Mouse (Mus musculus) left cerebral cortex, adult 11 months (tissue): ENCODE measurements at regions not wholly inside any gene's neighbourhood (a gene's known extent, or its start where the extent isn't known, plus 50 kb on each side); places are given as distances from the start of the nearest gene placed in this dataset.
A peak's percentile ranks its signal among the peaks of the same experiment; 100 is the strongest.

Source experiments
- DNase-seq: peaks from one replicate; pipeline ENCODE4 v3.0.0; 2022; ENCODE audit warnings: low spot score

DNA sequence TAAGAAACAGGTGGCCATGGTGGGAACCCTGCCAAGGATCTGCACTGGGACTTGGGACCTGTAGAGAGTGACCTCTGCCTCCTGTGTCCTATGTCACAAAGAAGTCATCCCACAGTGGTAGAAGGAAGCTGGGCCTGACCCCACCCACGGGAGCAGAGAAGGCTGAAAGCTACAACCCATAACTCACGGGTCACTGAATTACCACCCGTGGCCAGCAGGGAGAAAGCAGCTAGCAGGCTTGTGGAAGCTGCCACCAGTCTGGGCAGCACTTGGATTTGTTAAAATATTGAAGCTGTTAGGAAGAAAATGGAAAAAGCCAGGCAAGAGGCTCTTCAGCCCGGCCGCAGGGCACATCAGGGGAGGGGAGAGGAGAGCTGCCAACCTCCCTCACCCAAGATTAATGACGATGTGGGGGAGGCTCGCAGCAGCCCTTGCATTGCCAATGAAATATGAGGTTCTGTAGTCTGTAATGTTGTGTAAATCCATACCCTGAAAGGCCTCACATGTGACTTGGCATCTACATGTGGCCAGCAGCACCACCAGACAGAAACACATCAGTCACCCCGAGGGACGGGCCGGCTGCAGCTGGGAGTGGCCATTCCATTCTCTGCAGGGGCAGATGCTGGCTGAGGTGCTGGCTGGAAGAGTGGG lies 94.5 kb downstream of the Olfm1 start:
- no peak for DNase-seq

- DNase-seq: no peak
These were observed 96.5 kb downstream of the Olfm1 start for GRCm38 (mm10) chr2:28289339-28289738.

GRCm38 (mm10) chr2:28289860-28290471 lies 97.2 kb downstream of the Olfm1 start:
- DNase-seq: no peak

- no peak for DNase-seq
These were observed 101.7 kb downstream of the Olfm1 start for GRCm38 (mm10) chr2:28294509-28294908.

- no peak for DNase-seq
These were observed 103.4 kb downstream of the Olfm1 start for GRCm38 (mm10) chr2:28296183-28296582.

GRCm38 (mm10) chr2:28298738-28299137 lies 105.9 kb downstream of the Olfm1 start:
- no peak for DNase-seq

- no peak for DNase-seq
These were observed 106.6 kb downstream of the Olfm1 start for GRCm38 (mm10) chr2:28299346-28299745.

GRCm38 (mm10) chr2:28301313-28301712 lies 108.5 kb downstream of the Olfm1 start:
- DNase-seq: no peak

- DNase-seq: peak; percentile 64
These were observed 111.1 kb downstream of the Olfm1 start for GRCm38 (mm10) chr2:28303936-28304335.

DNA sequence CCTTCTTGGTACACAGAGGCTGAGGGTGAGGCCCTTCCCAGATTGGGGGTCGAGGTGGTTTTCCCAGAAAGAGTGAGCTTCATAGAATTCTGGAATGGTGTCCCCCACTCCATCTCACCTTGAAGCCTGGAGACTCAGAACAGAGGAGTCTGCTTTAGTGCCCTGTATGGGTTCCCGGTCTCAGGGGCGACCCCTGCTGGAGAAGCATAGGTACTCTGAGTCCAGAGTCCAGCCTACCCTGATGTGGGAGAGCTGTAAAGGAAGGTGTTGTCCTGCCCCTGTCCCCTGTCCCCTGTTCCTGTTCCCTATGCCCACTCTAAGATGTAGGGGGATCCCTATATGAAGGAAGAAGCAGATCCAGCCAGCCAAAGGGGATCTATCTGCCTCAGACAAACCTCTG lies 111.9 kb downstream of the Olfm1 start:
- peak; percentile 40 for DNase-seq

DNA sequence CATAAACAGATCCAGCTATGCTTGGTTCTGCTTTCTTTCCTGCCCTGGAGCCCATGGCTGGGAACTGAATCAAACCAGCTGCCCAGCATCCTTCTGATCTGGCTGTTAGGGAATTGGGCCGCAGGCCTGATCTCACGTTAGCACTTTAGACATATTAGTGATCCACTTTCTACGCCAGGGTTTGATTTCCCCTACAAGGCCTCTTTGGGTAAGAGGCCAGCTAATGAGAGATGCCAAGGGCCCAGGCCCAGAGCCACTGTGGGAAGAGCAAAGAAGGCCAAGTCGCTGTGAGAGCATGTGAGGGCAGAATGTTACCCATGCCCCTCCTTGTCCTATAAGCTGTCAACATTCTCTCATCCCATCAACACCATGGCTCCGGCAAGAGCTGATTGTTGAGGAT lies 116.3 kb downstream of the Olfm1 start:
- DNase-seq: no peak

- peak; percentile 55 for DNase-seq
These were observed 119.4 kb downstream of the Olfm1 start for GRCm38 (mm10) chr2:28312212-28312611.

DNA sequence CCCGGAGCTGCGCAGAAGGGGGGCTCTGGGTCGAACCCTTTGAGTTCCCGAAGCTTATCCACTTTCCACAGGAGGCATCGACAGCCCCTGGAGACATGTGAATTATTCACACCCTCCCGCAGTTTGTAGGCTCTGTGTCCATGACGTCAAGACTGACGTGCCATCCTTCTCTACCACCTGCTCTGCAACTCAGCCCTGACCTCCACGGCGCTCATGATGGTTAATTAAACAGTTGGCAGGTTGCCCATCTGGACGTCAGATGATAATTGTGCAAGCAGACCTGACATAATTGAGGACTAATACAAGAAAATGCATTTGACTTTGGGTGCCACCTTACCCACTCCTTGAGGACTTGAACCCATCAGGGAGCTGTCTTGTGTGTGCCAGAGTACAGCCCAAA lies 121.1 kb upstream of the Ppp1r26 start:
- no peak for DNase-seq

GRCm38 (mm10) chr2:28326056-28326455 lies 120.5 kb upstream of the Ppp1r26 start:
- no peak for DNase-seq

- DNase-seq: no peak
These were observed 119.9 kb upstream of the Ppp1r26 start for GRCm38 (mm10) chr2:28326682-28327081.

GRCm38 (mm10) chr2:28329130-28329529 lies 117.5 kb upstream of the Ppp1r26 start:
- no peak for DNase-seq

DNA sequence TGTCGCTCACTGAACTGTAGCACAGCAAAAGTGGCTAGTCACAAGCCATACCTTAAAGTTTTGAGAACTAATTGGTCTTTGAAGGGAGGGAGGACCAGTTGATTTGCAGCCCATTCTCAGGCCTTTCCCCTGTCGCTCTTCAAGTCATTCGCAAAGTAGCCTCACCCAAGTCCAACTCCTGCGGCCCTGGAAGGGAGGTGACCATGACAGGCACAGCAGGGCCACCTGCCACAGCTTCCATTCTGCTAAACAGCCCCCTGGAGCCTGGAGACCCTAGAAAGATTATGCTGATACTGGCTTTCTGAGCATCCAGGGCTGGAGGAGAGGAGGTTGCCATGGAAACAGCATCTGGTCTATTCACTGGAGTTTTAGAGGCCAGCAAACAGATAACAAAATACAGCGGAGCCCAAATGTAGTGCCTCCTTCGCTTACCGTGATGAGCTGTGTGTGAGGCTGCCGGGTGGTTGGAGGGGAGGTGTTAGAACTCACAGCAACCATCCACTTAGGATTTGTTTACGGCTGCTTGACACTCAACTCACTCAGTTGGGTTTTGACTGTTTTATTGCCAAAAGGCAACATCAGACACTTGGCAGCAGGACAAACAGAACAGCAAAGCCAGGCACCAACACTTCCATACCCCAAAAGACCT lies 111.3 kb upstream of the Ppp1r26 start:
- DNase-seq: peak; percentile 34

GRCm38 (mm10) chr2:28335810-28336209 lies 110.8 kb upstream of the Ppp1r26 start:
- DNase-seq: no peak

DNA sequence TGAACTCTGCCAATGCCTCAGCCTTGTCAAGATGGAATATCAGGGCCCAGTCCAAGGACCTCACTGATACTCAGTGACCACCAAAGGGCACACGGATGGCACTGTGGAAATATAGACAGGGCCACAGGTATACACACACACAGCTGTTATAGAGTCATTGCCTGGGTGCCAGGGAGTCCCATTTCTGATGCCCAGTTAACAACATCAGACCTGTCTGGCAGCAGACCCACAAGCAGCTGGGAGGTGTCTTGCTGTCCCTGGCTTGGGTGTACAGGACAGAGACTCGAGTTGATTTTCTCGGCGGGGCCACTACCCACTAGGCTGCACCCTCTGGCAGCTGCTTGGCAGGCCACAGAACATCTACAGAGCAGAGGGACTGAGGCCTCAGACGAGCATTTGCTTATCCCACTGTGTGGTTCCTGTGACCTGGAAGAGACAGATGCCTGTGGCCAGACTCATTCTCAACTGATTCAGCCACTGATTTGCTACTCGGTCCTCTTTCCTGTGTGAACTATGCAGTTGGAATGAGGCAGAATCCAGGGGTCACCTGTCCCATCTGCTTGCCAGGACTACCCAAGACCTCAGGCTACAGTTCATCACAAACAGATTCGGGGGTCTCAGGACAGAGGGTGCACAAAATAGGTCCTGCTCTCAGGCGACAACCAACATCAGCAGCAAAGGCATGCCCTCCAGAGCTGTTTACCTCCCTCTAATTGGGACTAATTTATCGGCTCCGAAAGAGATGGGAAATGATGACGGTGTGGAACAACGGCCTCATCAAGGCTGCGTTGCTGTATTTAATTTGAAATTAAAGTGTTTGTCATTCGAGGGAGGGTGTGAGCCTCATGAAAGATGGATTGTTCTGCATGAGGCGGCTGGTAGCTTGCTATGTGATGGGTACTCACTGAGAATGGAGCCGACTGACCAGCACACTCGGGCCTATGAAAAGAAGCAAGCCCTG lies 110.0 kb upstream of the Ppp1r26 start:
- no peak for DNase-seq

DNA sequence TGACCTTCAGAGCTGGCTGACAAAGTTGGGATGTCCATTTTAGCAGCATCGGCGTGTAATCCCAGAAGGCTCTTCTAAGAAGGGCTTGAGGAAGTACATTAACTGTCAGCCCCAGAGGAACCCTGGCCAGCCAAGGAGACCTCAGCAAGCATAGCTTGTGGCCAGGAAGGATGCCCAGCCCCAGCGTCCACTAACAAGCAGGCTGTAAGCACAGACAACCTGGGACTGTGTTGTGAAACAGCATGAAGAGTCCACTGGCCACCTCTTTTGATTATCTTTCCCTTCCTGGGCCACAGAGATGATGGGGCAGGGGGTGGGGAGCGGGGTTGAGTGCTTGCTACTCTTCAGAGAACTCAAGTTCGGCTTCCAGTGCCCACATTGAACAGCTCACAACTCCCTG lies 109.0 kb upstream of the Ppp1r26 start:
- DNase-seq: no peak

GRCm38 (mm10) chr2:28341304-28341703 lies 105.3 kb upstream of the Ppp1r26 start:
- DNase-seq: no peak

- no peak for DNase-seq
These were observed 98.1 kb upstream of the Ppp1r26 start for GRCm38 (mm10) chr2:28348453-28348852.
